Mouse (Mus musculus) ES-Bruce4 (cell line): ENCODE measurements at regions not wholly inside any gene's neighbourhood (a gene's known extent, or its start where the extent isn't known, plus 50 kb on each side); places are given as distances from the start of the nearest gene placed in this dataset.
A peak's percentile ranks its signal among the peaks of the same experiment; 100 is the strongest.

ENCODE experiments used
- H3K27ac ChIP-seq: 2 replicates; pipeline ENCODE4 v1.5.1; 2012; ENCODE audit warnings: low read length, inconsistent platforms; ENCODE audit not compliant: insufficient read depth
- H3K27me3 ChIP-seq: 2 replicates; pipeline ENCODE4 v1.6.1; 2012; ENCODE audit warnings: mild to moderate bottlenecking, low read length, inconsistent platforms; ENCODE audit not compliant: control insufficient read depth, poor library complexity, insufficient read depth, severe bottlenecking
- H3K36me3 ChIP-seq: 2 replicates; pipeline ENCODE4 v1.6.1; 2012; ENCODE audit warnings: inconsistent platforms, mild to moderate bottlenecking, low read length, moderate library complexity; ENCODE audit not compliant: control insufficient read depth, poor library complexity, insufficient read depth, severe bottlenecking
- H3K4me1 ChIP-seq: one replicate; pipeline ENCODE4 v1.8.1; 2011; ENCODE audit warnings: low read length; ENCODE audit not compliant: control insufficient read depth, insufficient read depth
- H3K4me3 ChIP-seq: 2 replicates; pipeline ENCODE4 v1.5.1; 2011; ENCODE audit warnings: low read depth, mild to moderate bottlenecking, low read length
- H3K9ac ChIP-seq: 2 replicates; pipeline ENCODE4 v1.6.1; 2012; ENCODE audit warnings: low read depth, mild to moderate bottlenecking, inconsistent platforms; ENCODE audit not compliant: poor library complexity, severe bottlenecking
- H3K9me3 ChIP-seq: replicated peaks from 2 replicates; pipeline ENCODE4 v1.6.1; 2012; ENCODE audit warnings: mild to moderate bottlenecking, low read length, inconsistent platforms; ENCODE audit not compliant: control insufficient read depth, poor library complexity, insufficient read depth, severe bottlenecking
- CTCF ChIP-seq: IDR thresholded peaks from one replicate; pipeline ENCODE4 v1.8.1; 2011; ENCODE audit warnings: low read depth, low read length
- EP300 ChIP-seq: IDR thresholded peaks from 2 replicates; pipeline ENCODE4 v1.6.1; 2011; ENCODE audit warnings: low read depth, low read length; ENCODE audit not compliant: insufficient read depth
- POLR2A ChIP-seq: IDR thresholded peaks from one replicate; pipeline ENCODE4 v1.8.1; 2011; ENCODE audit warnings: low read length; ENCODE audit not compliant: insufficient read depth

GRCm38 (mm10) chr1:113297807-113298206 lies 1433.1 kb upstream of the Dsel start:
- Histone ChIP-seq H3K4me3 (no peak overlapping the region), H3K27ac (no peak overlapping the region), H3K9me3 (no peaks in the 10 kb centered on the region), H3K27me3 (no peaks in the 10 kb centered on the region), H3K4me1 (no peaks in the 10 kb centered on the region), H3K36me3 (no peaks in the 10 kb centered on the region), H3K9ac (no peak overlapping the region)
- TF ChIP-seq EP300 = no peak
- no peak for TF ChIP-seq POLR2A
- TF ChIP-seq CTCF = no peak

- Histone ChIP-seq H3K4me3 (no peak overlapping the region), H3K36me3 (no peaks in the 10 kb centered on the region), H3K9ac (no peak overlapping the region), H3K27me3 (no peaks in the 10 kb centered on the region), H3K9me3 (no peaks in the 10 kb centered on the region), H3K27ac (no peak overlapping the region), H3K4me1 (no peaks in the 10 kb centered on the region)
- TF ChIP-seq EP300 = no peak
- no peak for TF ChIP-seq CTCF
These were observed 1423.5 kb upstream of the Dsel start for GRCm38 (mm10) chr1:113288242-113288641.

GRCm38 (mm10) chr1:113284122-113284521 lies 1419.4 kb upstream of the Dsel start:
- Histone ChIP-seq H3K9me3 (no peaks in the 10 kb centered on the region), H3K36me3 (no peaks in the 10 kb centered on the region), H3K4me1 (no peaks in the 10 kb centered on the region), H3K4me3 (no peak overlapping the region), H3K9ac (no peak overlapping the region), H3K27me3 (no peaks in the 10 kb centered on the region), H3K27ac (no peak overlapping the region)
- no peak for TF ChIP-seq POLR2A
- no peak for TF ChIP-seq EP300
- TF ChIP-seq CTCF = no peak

GRCm38 (mm10) chr1:113259421-113259820 lies 1394.7 kb upstream of the Dsel start:
- H3K27me3 ChIP-seq = no peaks in the 10 kb centered on the region
- no peak for TF ChIP-seq POLR2A
- no peak for TF ChIP-seq CTCF
- no peak for TF ChIP-seq EP300
- H3K4me3 ChIP-seq = no peak overlapping the region
- H3K4me1 ChIP-seq = no peaks in the 10 kb centered on the region
- no peak overlapping the region for H3K9ac ChIP-seq
- no peaks in the 10 kb centered on the region for H3K9me3 ChIP-seq
- no peak overlapping the region for H3K27ac ChIP-seq
- H3K36me3 ChIP-seq = no peaks in the 10 kb centered on the region

- no peak for TF ChIP-seq POLR2A
- no peak for TF ChIP-seq EP300
- TF ChIP-seq CTCF = peak; percentile 34
- Histone ChIP-seq H3K4me3 (no peak overlapping the region), H3K4me1 (no peaks in the 10 kb centered on the region), H3K9ac (no peak overlapping the region), H3K27ac (no peak overlapping the region), H3K9me3 (no peaks in the 10 kb centered on the region), H3K27me3 (no peaks in the 10 kb centered on the region), H3K36me3 (no peaks in the 10 kb centered on the region)
These were observed 1382.6 kb upstream of the Dsel start for GRCm38 (mm10) chr1:113247325-113247724.

- H3K36me3 ChIP-seq = no peaks in the 10 kb centered on the region
- TF ChIP-seq EP300 (no peak), CTCF (no peak), POLR2A (no peak)
These were observed 1345.4 kb upstream of the Dsel start for GRCm38 (mm10) chr1:113210095-113210494.

GRCm38 (mm10) chr1:113204019-113204418 lies 1339.3 kb upstream of the Dsel start:
- H3K36me3 ChIP-seq = no peaks in the 10 kb centered on the region
- H3K27me3 ChIP-seq = no peaks in the 10 kb centered on the region
- no peaks in the 10 kb centered on the region for H3K9me3 ChIP-seq
- no peak for TF ChIP-seq EP300
- no peak for TF ChIP-seq CTCF
- TF ChIP-seq POLR2A = no peak
- H3K9ac ChIP-seq = no peak overlapping the region
- no peak overlapping the region for H3K4me3 ChIP-seq
- no peaks in the 10 kb centered on the region for H3K4me1 ChIP-seq
- H3K27ac ChIP-seq = no peak overlapping the region

More at GRCm38 (mm10) chr1:113210095-113210494, 1345.4 kb upstream of the Dsel start:
- Histone ChIP-seq H3K4me1 (no peaks in the 10 kb centered on the region), H3K9me3 (no peaks in the 10 kb centered on the region), H3K27me3 (no peaks in the 10 kb centered on the region), H3K4me3 (no peak overlapping the region), H3K9ac (no peak overlapping the region), H3K27ac (no peak overlapping the region)
